Mouse (Mus musculus): ENCODE measurements around the gene Fam129b. TPM values are rescaled to one million over a fixed set of nuclear protein-coding genes. Genes with fewer than 3 reads are reported as not detected.

Fam129b gene
- total and polyA plus RNA-seq, 3 experiments: 0.26 to 0.55 (median 0.50) TPM

DNA sequence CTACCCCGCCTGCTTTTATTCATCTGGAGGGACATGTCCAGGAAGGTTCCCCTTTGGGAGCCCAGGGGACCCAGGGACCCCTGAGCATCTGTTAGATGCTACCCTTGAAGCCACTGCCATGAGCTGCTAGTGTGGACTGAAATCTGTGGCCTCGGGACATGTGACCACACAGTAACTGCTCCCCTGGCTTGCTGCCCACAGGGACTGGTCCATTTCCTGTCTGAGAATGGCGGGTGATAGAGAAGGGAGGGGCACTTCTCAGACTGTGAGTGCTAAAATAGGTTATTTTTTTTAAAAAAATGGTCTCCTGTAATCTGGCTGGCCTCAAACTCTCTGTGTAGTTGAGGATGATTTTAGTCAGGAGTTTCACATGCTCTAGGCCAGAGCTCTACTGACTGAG is 5.8 kb downstream of the Fam129b start (continued):
- TF ChIP-seq POLR2AphosphoS2 (IDR thresholded peaks at IDR 0.05; ENCODE audit: low read depth, low read length) (no peak), ZC3H11A (IDR thresholded peaks at IDR 0.05; ENCODE audit: low read depth, low read length) (no peak), MAX (IDR thresholded peaks at IDR 0.05; ENCODE audit: low read length) (peak; percentile 58; the same call in 1 of the 2 replicates), USF1 (IDR thresholded peaks at IDR 0.05; ENCODE audit: low read depth, low read length) (peak; percentile 66), MXI1 (IDR thresholded peaks at IDR 0.05; ENCODE audit: low read depth, low read length) (no peak), SIN3A (IDR thresholded peaks at IDR 0.05; ENCODE audit: low read length) (no peak), PAX5 (IDR thresholded peaks at IDR 0.05; ENCODE audit: low read length) (no peak), BHLHE40 (IDR thresholded peaks at IDR 0.05; ENCODE audit: low read depth, low read length) (no peak), POLR2A (IDR thresholded peaks at IDR 0.05; ENCODE audit: low read depth, low read length) (0 out of 2 replicates have a peak, but pooled peaks have one; percentile 21), MAFK (IDR thresholded peaks at IDR 0.05; ENCODE audit: insufficient replicate concordance, low read length) (no peak), ZKSCAN1 (IDR thresholded peaks at IDR 0.05; ENCODE audit: borderline replicate concordance, low read depth, low read length) (no peak)

DNA sequence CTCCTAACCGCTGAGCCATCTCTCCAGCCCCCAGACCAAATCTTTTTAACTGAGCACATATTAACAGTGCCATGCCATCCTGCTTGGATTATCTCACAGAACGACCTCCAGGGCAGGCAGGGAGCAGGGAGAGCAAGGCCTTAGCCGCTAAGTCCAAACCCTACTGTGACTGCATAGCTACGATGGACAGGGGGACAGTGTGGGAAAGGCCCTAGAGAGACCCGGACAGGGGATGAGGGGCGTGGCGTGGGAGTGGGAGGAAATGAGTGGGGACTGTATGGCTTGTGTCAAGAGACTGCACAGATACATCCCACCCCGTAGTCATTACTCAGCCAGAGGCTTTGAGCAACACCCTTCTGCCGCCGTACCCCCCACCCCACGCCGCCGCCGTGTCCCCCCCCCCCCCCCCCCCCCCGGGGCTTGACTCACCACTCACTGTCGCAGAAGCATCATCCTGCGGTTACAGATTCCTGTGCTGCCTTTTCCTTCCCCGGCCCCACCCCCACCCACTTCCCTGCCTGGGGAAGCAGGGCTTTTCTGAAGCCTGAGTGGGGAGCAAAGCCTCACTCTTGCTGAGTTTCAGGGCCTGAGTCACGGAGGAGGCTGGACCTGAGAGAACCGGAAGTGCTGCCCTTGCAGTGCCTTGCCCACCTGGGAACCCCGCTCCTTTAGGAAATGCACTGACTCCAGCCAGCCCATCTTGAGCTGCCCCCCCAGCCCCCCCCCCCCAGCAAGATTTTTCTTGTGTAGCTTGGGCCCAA is 6.5 kb downstream of the Fam129b start:
- dilution Hi-C loops (cut with MboI; ENCODE audit: extremely low pct_ligation_motif_present, extremely low pct_unique_long_range_greater_than_20kb, low sequenced_read_pairs) (no loop called here), in situ Hi-C loops (cut with MboI; ENCODE audit: low pct_ligation_motif_present, low pct_unique_long_range_greater_than_20kb, low sequenced_read_pairs) (no loop called here)
- peak overlapping the region; percentile 25; the same call in 1 of the 2 replicates for H3K27ac ChIP-seq (ENCODE audit: insufficient read depth, low read depth)
- no peaks in the 10 kb centered on the region for H3K79me2 ChIP-seq (replicated peaks; ENCODE audit: control insufficient read depth, extremely low read depth, insufficient read depth, poor library complexity, severe bottlenecking)
- peak; percentile 27 for DNase-seq (ENCODE audit: extremely low read depth)
- peaks cover 0 to 10% of the 10 kb centered on the region in 2 experiments for H3K36me3 ChIP-seq (replicated peaks in 1 of 2; ENCODE audit: control insufficient read depth in 1 of 2, insufficient read depth in 1 of 2, low read length in 1 of 2)
- H3K9me3 ChIP-seq (replicated peaks; ENCODE audit: low read length): no peaks in the 10 kb centered on the region
- H3K27me3 ChIP-seq (replicated peaks): peaks cover 2% of the 10 kb centered on the region
- peak overlapping the region; percentile 68 for H3K9ac ChIP-seq (ENCODE audit: insufficient read depth, low read depth)
- peaks cover 7 to 34% of the 10 kb centered on the region in 2 experiments for H3K4me1 ChIP-seq (ENCODE audit: control insufficient read depth in 1 of 2, insufficient read depth in 2 of 2)
- H3K4me2 ChIP-seq (ENCODE audit: insufficient read depth, low read depth, poor library complexity, severe bottlenecking): peak overlapping the region; percentile 76
- peak overlapping the region; percentile 55 to 72 (median 61) for H3K4me3 ChIP-seq (replicated peaks in 1 of 3; ENCODE audit: low read depth in 2 of 3, low read length in 2 of 3, poor library complexity in 1 of 3)
- no peak for TF ChIP-seq USF1 (IDR thresholded peaks at IDR 0.05; ENCODE audit: low read depth, low read length)
- TF ChIP-seq KAT2A (IDR thresholded peaks at IDR 0.05; ENCODE audit: insufficient replicate concordance, low read length): no peak
- TF ChIP-seq RCOR1 (conservative IDR thresholded peaks at IDR 0.05; ENCODE audit: low read depth, low read length): no peak
- no peak for TF ChIP-seq UBTF (IDR thresholded peaks at IDR 0.05; ENCODE audit: low read depth, low read length)
- TF ChIP-seq SIN3A (IDR thresholded peaks at IDR 0.05; ENCODE audit: low read length): no peak; the same call in 1 of the 2 replicates
- TF ChIP-seq ZC3H11A (IDR thresholded peaks at IDR 0.05; ENCODE audit: low read depth, low read length): no peak
- no peak for TF ChIP-seq E2F4 (IDR thresholded peaks at IDR 0.05; ENCODE audit: insufficient replicate concordance, low read depth, low read length)
- no peak for TF ChIP-seq CTCF (conservative IDR thresholded peaks at IDR 0.05 in 1 of 2, IDR thresholded peaks at IDR 0.05 in 1 of 2; ENCODE audit: low read depth in 2 of 2, low read length in 2 of 2)
- TF ChIP-seq ETS1 (conservative IDR thresholded peaks at IDR 0.05; ENCODE audit: low read depth, low read length): no peak
- no peak for TF ChIP-seq CHD1 (IDR thresholded peaks at IDR 0.05; ENCODE audit: low read depth, low read length)
- TF ChIP-seq USF2 (conservative IDR thresholded peaks at IDR 0.05; ENCODE audit: low read depth, low read length): no peak
- no peak for TF ChIP-seq MEF2A (IDR thresholded peaks at IDR 0.05; ENCODE audit: borderline replicate concordance, low read depth, low read length)
- no peak for TF ChIP-seq NELFE (IDR thresholded peaks at IDR 0.05; ENCODE audit: low read depth, low read length)
- TF ChIP-seq JUN (IDR thresholded peaks at IDR 0.05; ENCODE audit: insufficient read depth, low read depth, low read length): no peak
- TF ChIP-seq ZKSCAN1 (IDR thresholded peaks at IDR 0.05; ENCODE audit: borderline replicate concordance, low read depth, low read length): no peak
- no peak for TF ChIP-seq RAD21 (IDR thresholded peaks at IDR 0.05; ENCODE audit: low read depth, low read length)
- TF ChIP-seq MAFK (IDR thresholded peaks at IDR 0.05; ENCODE audit: insufficient replicate concordance, low read length): no peak
- TF ChIP-seq SMC3 (IDR thresholded peaks at IDR 0.05; ENCODE audit: low read depth, low read length): no peak
- 0 out of 2 replicates have a peak, but pooled peaks have one; percentile 10 for TF ChIP-seq BHLHE40 (IDR thresholded peaks at IDR 0.05; ENCODE audit: low read depth, low read length)
- TF ChIP-seq IRF4 (IDR thresholded peaks at IDR 0.05; ENCODE audit: low read depth, low read length): peak; percentile 21; the same call in 1 of the 2 replicates
- no peak for TF ChIP-seq HCFC1 (IDR thresholded peaks at IDR 0.05; ENCODE audit: low read depth, low read length)
- TF ChIP-seq NRF1 (IDR thresholded peaks at IDR 0.05; ENCODE audit: low read depth, low read length): no peak
- TF ChIP-seq MXI1 (IDR thresholded peaks at IDR 0.05; ENCODE audit: low read depth, low read length): no peak
- TF ChIP-seq TBP (conservative IDR thresholded peaks at IDR 0.05; ENCODE audit: low read depth, low read length): no peak
- TF ChIP-seq POLR2AphosphoS2 (IDR thresholded peaks at IDR 0.05; ENCODE audit: low read depth, low read length): no peak
- no peak for TF ChIP-seq MAX (IDR thresholded peaks at IDR 0.05; ENCODE audit: low read length)
- 0 out of 2 replicates have a peak, but pooled peaks have one; percentile 32 for TF ChIP-seq CHD2 (IDR thresholded peaks at IDR 0.05; ENCODE audit: low read length)
- no peak for TF ChIP-seq PAX5 (IDR thresholded peaks at IDR 0.05; ENCODE audit: low read length)
- no peak for TF ChIP-seq MYC (IDR thresholded peaks at IDR 0.05; ENCODE audit: low read depth, low read length)
- TF ChIP-seq MAZ (IDR thresholded peaks at IDR 0.05; ENCODE audit: low read depth, low read length): no peak
- 0 out of 2 replicates have a peak, but pooled peaks have one; percentile 22 for TF ChIP-seq TCF12 (IDR thresholded peaks at IDR 0.05; ENCODE audit: low read depth, low read length)
- peak; percentile 80 for TF ChIP-seq ELF1 (IDR thresholded peaks at IDR 0.05; ENCODE audit: low read depth, low read length)
- no peak for TF ChIP-seq ZMIZ1 (IDR thresholded peaks at IDR 0.05; ENCODE audit: low read depth, low read length)
